Mouse (Mus musculus) brain, embryonic 14.5 days (tissue): ENCODE measurements around the gene Nmnat2.

ENCODE experiments used
- CTCF ChIP-seq: fragments of 200-500 bp; IDR thresholded peaks from 2 replicates; pipeline ENCODE4 v1.5.1; 2012; ENCODE audit warnings: inconsistent platforms, mild to moderate bottlenecking, moderate library complexity, borderline replicate concordance; ENCODE audit not compliant: insufficient read depth, insufficient read length; ENCODE audit errors: extremely low read depth
- POLR2A ChIP-seq: fragments of 200-500 bp; IDR thresholded peaks from 2 replicates; pipeline ENCODE4 v1.6.1; 2012; ENCODE audit warnings: mild to moderate bottlenecking, inconsistent platforms, borderline replicate concordance; ENCODE audit not compliant: poor library complexity, insufficient read depth, insufficient read length, severe bottlenecking; ENCODE audit errors: extremely low read depth

DNA sequence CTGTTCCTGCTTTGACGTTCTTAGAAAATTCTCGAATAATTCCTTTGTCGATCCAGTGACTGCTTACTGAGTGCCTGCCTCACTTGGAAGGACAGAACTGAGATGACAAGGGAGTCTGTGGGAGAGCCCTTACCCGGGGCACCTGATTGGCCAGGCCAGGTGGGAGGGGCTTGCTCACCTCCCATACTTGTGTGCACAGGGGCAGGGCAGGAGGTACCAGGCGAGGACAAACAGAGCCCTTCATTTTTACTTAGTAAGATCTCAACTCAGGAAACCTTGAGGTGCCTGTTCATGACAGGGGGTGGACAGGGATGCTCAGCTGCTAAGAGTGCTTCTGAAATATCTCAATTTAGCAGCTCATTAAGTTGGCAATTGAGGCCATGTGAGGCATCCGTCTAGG, 121.2 kb downstream of the Nmnat2 start:
- TF ChIP-seq POLR2A = no peak
- TF ChIP-seq CTCF = no peak
